Mouse (Mus musculus) MEL (cell line): ENCODE measurements at regions not wholly inside any gene's neighbourhood (a gene's known extent, or its start where the extent isn't known, plus 50 kb on each side); places are given as distances from the start of the nearest gene placed in this dataset.

ENCODE experiments used
- DNase-seq: peaks from one replicate; pipeline ENCODE4 v3.0.0; 2011; ENCODE audit warnings: low read depth, low spot score
- H3K27ac ChIP-seq: 2 replicates; pipeline ENCODE4 v1.5.1; 2012; ENCODE audit warnings: low read depth, mild to moderate bottlenecking, control low read depth, low read length, moderate library complexity; ENCODE audit not compliant: control insufficient read depth
- H3K27me3 ChIP-seq, 2 experiments: fragments of 150-350 bp in 1 of 2; sonication (generic) in 1 of 2; 2 replicates each; pipeline ENCODE4 v1.6.1; 2012; ENCODE audit warnings: low read length in 2 of 2, mild to moderate bottlenecking in 2 of 2, improper control_type of control experiment in 1 of 2, moderate library complexity in 1 of 2; ENCODE audit not compliant: insufficient read depth in 2 of 2, control insufficient read depth in 1 of 2
- H3K36me3 ChIP-seq, 2 experiments: 2 replicates each; pipeline ENCODE4 v1.6.1; 2012 to 2014; ENCODE audit warnings: low read length in 2 of 2, improper control_type of control experiment in 1 of 2, inconsistent platforms in 1 of 2, mild to moderate bottlenecking in 1 of 2; ENCODE audit not compliant: insufficient read depth in 2 of 2, control insufficient read depth in 1 of 2
- H3K4me1 ChIP-seq, 2 experiments: fragments of 150-350 bp in 1 of 2; sonication (generic) in 1 of 2; 2 replicates each; pipeline ENCODE4 v1.6.1; 2012; ENCODE audit warnings: low read length in 2 of 2, improper control_type of control experiment in 1 of 2, mild to moderate bottlenecking in 1 of 2; ENCODE audit not compliant: insufficient read depth in 2 of 2, control insufficient read depth in 1 of 2
- H3K4me3 ChIP-seq, 2 experiments: fragments of 150-350 bp in 1 of 2; sonication (generic) in 1 of 2; 2 replicates each; pipeline ENCODE4 v1.5.1; 2012; ENCODE audit warnings: low read depth in 2 of 2, low read length in 2 of 2, mild to moderate bottlenecking in 2 of 2, moderate library complexity in 2 of 2, control low read depth in 1 of 2, improper control_type of control experiment in 1 of 2; ENCODE audit not compliant: control insufficient read depth in 1 of 2, insufficient read depth in 1 of 2
- H3K79me2 ChIP-seq: 2 replicates; pipeline ENCODE4 v1.6.1; 2012; ENCODE audit warnings: mild to moderate bottlenecking, low read length, moderate library complexity; ENCODE audit not compliant: control insufficient read depth, poor library complexity, insufficient read depth
- H3K9ac ChIP-seq: 2 replicates; pipeline ENCODE4 v1.6.1; 2012; ENCODE audit warnings: low read depth, mild to moderate bottlenecking, control low read depth, low read length, moderate library complexity; ENCODE audit not compliant: control insufficient read depth, poor library complexity, severe bottlenecking
- H3K9me3 ChIP-seq: fragments of 150-350 bp; sonication (generic); replicated peaks from 2 replicates; pipeline ENCODE4 v1.6.1; 2012; ENCODE audit warnings: mild to moderate bottlenecking, low read length, improper control_type of control experiment, moderate library complexity; ENCODE audit not compliant: insufficient read depth
- BHLHE40 ChIP-seq: IDR thresholded peaks from 2 replicates; pipeline ENCODE4 v1.6.1; 2012; ENCODE audit warnings: low read depth, mild to moderate bottlenecking, inconsistent platforms, low read length, improper control_type of control experiment, borderline replicate concordance
- CHD1 ChIP-seq: IDR thresholded peaks from 2 replicates; pipeline ENCODE4 v1.6.1; 2012; ENCODE audit warnings: low read depth, mild to moderate bottlenecking, inconsistent platforms, low read length, improper control_type of control experiment
- CHD2 ChIP-seq: IDR thresholded peaks from 2 replicates; pipeline ENCODE4 v1.6.1; 2011; ENCODE audit warnings: low read length, improper control_type of control experiment
- E2F4 ChIP-seq: IDR thresholded peaks from 2 replicates; pipeline ENCODE4 v1.6.1; 2011; ENCODE audit warnings: low read depth, low read length, improper control_type of control experiment, borderline replicate concordance
- ELF1 ChIP-seq: IDR thresholded peaks from 2 replicates; pipeline ENCODE4 v1.6.1; 2014; ENCODE audit warnings: low read depth, mild to moderate bottlenecking, inconsistent platforms, low read length, improper control_type of control experiment, moderate library complexity
- EP300 ChIP-seq, 2 experiments: IDR thresholded peaks; 2 replicates each; pipeline ENCODE4 v1.6.1; 2011; ENCODE audit warnings: improper control_type of control experiment in 2 of 2, low read length in 2 of 2, low read depth in 1 of 2, mild to moderate bottlenecking in 1 of 2
- ETS1 ChIP-seq: IDR thresholded peaks from 2 replicates; pipeline ENCODE4 v1.6.1; 2012; ENCODE audit warnings: low read depth, mild to moderate bottlenecking, inconsistent platforms, low read length, improper control_type of control experiment, moderate library complexity
- GABPA ChIP-seq: IDR thresholded peaks from 2 replicates; pipeline ENCODE4 v1.6.1; 2012; ENCODE audit warnings: low read depth, mild to moderate bottlenecking, inconsistent platforms, low read length, improper control_type of control experiment, moderate library complexity
- GATA1 ChIP-seq: IDR thresholded peaks from 2 replicates; pipeline ENCODE4 v1.6.1; 2011; ENCODE audit warnings: low read depth, low read length, improper control_type of control experiment
- JUND ChIP-seq: IDR thresholded peaks from 2 replicates; pipeline ENCODE4 v1.6.1; 2011; ENCODE audit warnings: low read depth, mild to moderate bottlenecking, improper control_type of control experiment, low read length
- MAZ ChIP-seq: IDR thresholded peaks from 2 replicates; pipeline ENCODE4 v1.6.1; 2012; ENCODE audit warnings: low read depth, mild to moderate bottlenecking, inconsistent platforms, low read length, improper control_type of control experiment
- MEF2A ChIP-seq: IDR thresholded peaks from 2 replicates; pipeline ENCODE4 v1.6.1; 2014; ENCODE audit warnings: low read depth, mild to moderate bottlenecking, inconsistent platforms, low read length, improper control_type of control experiment; ENCODE audit not compliant: poor library complexity, insufficient replicate concordance, severe bottlenecking; ENCODE audit errors: extremely low read depth
- MXI1 ChIP-seq: IDR thresholded peaks from 2 replicates; pipeline ENCODE4 v1.6.1; 2011; ENCODE audit warnings: mild to moderate bottlenecking, low read depth, low read length, improper control_type of control experiment
- MYC ChIP-seq: IDR thresholded peaks from 2 replicates; pipeline ENCODE4 v1.6.1; 2011; ENCODE audit warnings: low read depth, mild to moderate bottlenecking, low read length, improper control_type of control experiment, moderate library complexity
- NRF1 ChIP-seq: IDR thresholded peaks from 2 replicates; pipeline ENCODE4 v1.6.1; 2014; ENCODE audit warnings: low read depth, mild to moderate bottlenecking, inconsistent platforms, low read length, improper control_type of control experiment, moderate library complexity; ENCODE audit not compliant: poor library complexity, insufficient read depth, severe bottlenecking
- POLR2AphosphoS2 ChIP-seq: IDR thresholded peaks from 2 replicates; pipeline ENCODE4 v1.6.1; 2011; ENCODE audit warnings: low read length, improper control_type of control experiment
- POLR2AphosphoS5 ChIP-seq: IDR thresholded peaks from 2 replicates; pipeline ENCODE4 v1.6.1; 2012; ENCODE audit warnings: low read depth, borderline replicate concordance, mild to moderate bottlenecking, inconsistent platforms, low read length, moderate library complexity, mixed read lengths
- SIN3A ChIP-seq: IDR thresholded peaks from 2 replicates; pipeline ENCODE4 v1.6.1; 2012; ENCODE audit warnings: low read length, improper control_type of control experiment, inconsistent platforms
- TAL1 ChIP-seq: IDR thresholded peaks from 2 replicates; pipeline ENCODE4 v1.6.1; 2012; ENCODE audit warnings: mild to moderate bottlenecking, inconsistent platforms, low read length, moderate library complexity, mixed read lengths
- ZC3H11A ChIP-seq: IDR thresholded peaks from 2 replicates; pipeline ENCODE4 v1.6.1; 2012; ENCODE audit warnings: low read depth, mild to moderate bottlenecking, inconsistent platforms, low read length, improper control_type of control experiment
- ZNF384 ChIP-seq: IDR thresholded peaks from 2 replicates; pipeline ENCODE4 v1.6.1; 2012; ENCODE audit warnings: low read depth, mild to moderate bottlenecking, inconsistent platforms, low read length, improper control_type of control experiment

GRCm38 (mm10) chr10:98012916-98013315 lies 286.4 kb upstream of the C030005K15Rik start:
- no peak overlapping the region for H3K27ac ChIP-seq
- TF ChIP-seq E2F4 = no peak
- no peak for TF ChIP-seq GATA1
- TF ChIP-seq MEF2A = no peak
- TF ChIP-seq POLR2AphosphoS5 = no peak
- TF ChIP-seq ZNF384 = no peak
- no peak for TF ChIP-seq POLR2AphosphoS2
- no peak for TF ChIP-seq CHD1
- TF ChIP-seq CHD2 = no peak
- no peak for TF ChIP-seq JUND
- no peak for TF ChIP-seq MXI1
- no peak for TF ChIP-seq GABPA

GRCm38 (mm10) chr10:98014985-98015902 lies 288.7 kb upstream of the C030005K15Rik start:
- TF ChIP-seq POLR2AphosphoS5 (no peak), SIN3A (no peak), EP300 (IDR thresholded peaks at IDR 0.05; ENCODE audit: low read depth in 1 of 2, low read length in 2 of 2) (no peak), BHLHE40 (no peak), MYC (no peak), ETS1 (no peak), ELF1 (no peak), ZC3H11A (no peak), TAL1 (no peak), NRF1 (no peak), CHD2 (no peak), JUND (no peak), MAZ (no peak), MXI1 (no peak), POLR2AphosphoS2 (no peak)
- H3K79me2 ChIP-seq = no peaks in the 10 kb centered on the region
- H3K9ac ChIP-seq = no peak overlapping the region
- H3K36me3 ChIP-seq = no peaks in the 10 kb centered on the region
- no peaks in the 10 kb centered on the region for H3K27me3 ChIP-seq
- no peak for DNase-seq
- H3K4me1 ChIP-seq = no peaks in the 10 kb centered on the region
- no peak overlapping the region for H3K4me3 ChIP-seq
- no peaks in the 10 kb centered on the region for H3K9me3 ChIP-seq
- H3K27ac ChIP-seq = no peak overlapping the region

More at GRCm38 (mm10) chr10:98012916-98013315, 286.4 kb upstream of the C030005K15Rik start:
- H3K79me2 ChIP-seq = no peaks in the 10 kb centered on the region
- no peak overlapping the region for H3K9ac ChIP-seq
- DNase-seq = no peak
- H3K36me3 ChIP-seq = no peaks in the 10 kb centered on the region
- H3K9me3 ChIP-seq = no peaks in the 10 kb centered on the region
- H3K4me3 ChIP-seq = no peak overlapping the region
- H3K27me3 ChIP-seq = no peaks in the 10 kb centered on the region
- H3K4me1 ChIP-seq = no peaks in the 10 kb centered on the region
